Mouse (Mus musculus) testis, adult 2 months (tissue): ENCODE measurements at regions not wholly inside any gene's neighbourhood (a gene's known extent, or its start where the extent isn't known, plus 50 kb on each side); places are given as distances from the start of the nearest gene placed in this dataset.
A peak's percentile ranks its signal among the peaks of the same experiment; 100 is the strongest.

ENCODE experiments used
- H3K27ac ChIP-seq: fragments of 200-500 bp; 2 replicates; pipeline ENCODE4 v1.5.1; 2012; ENCODE audit warnings: low read depth, low read length; ENCODE audit not compliant: control insufficient read depth, insufficient read depth
- H3K27me3 ChIP-seq: fragments of 200-500 bp; 2 replicates; pipeline ENCODE4 v1.6.1; 2012; ENCODE audit warnings: mild to moderate bottlenecking, low read length, moderate library complexity; ENCODE audit not compliant: control insufficient read depth, insufficient read depth
- H3K36me3 ChIP-seq: fragments of 200-500 bp; 2 replicates; pipeline ENCODE4 v1.6.1; 2012; ENCODE audit warnings: mild to moderate bottlenecking, low read length; ENCODE audit not compliant: control insufficient read depth, insufficient read depth
- H3K4me1 ChIP-seq: fragments of 200-500 bp; 2 replicates; pipeline ENCODE4 v1.6.1; 2012; ENCODE audit warnings: low read length; ENCODE audit not compliant: control insufficient read depth, insufficient read depth
- H3K4me3 ChIP-seq: fragments of 200-500 bp; 2 replicates; pipeline ENCODE4 v1.5.1; 2012; ENCODE audit warnings: low read depth, mild to moderate bottlenecking, low read length, moderate library complexity, mixed read lengths; ENCODE audit not compliant: control insufficient read depth
- CTCF ChIP-seq: fragments of 200-500 bp; IDR thresholded peaks from 2 replicates; pipeline ENCODE4 v1.5.1; 2012; ENCODE audit warnings: low read depth, mild to moderate bottlenecking, inconsistent platforms, low read length, moderate library complexity; ENCODE audit not compliant: control insufficient read depth, insufficient read depth, insufficient replicate concordance
- POLR2A ChIP-seq: fragments of 200-500 bp; IDR thresholded peaks from 2 replicates; pipeline ENCODE4 v1.6.1; 2012; ENCODE audit warnings: low read depth, mild to moderate bottlenecking, inconsistent platforms, low read length, moderate library complexity; ENCODE audit not compliant: control insufficient read depth

DNA sequence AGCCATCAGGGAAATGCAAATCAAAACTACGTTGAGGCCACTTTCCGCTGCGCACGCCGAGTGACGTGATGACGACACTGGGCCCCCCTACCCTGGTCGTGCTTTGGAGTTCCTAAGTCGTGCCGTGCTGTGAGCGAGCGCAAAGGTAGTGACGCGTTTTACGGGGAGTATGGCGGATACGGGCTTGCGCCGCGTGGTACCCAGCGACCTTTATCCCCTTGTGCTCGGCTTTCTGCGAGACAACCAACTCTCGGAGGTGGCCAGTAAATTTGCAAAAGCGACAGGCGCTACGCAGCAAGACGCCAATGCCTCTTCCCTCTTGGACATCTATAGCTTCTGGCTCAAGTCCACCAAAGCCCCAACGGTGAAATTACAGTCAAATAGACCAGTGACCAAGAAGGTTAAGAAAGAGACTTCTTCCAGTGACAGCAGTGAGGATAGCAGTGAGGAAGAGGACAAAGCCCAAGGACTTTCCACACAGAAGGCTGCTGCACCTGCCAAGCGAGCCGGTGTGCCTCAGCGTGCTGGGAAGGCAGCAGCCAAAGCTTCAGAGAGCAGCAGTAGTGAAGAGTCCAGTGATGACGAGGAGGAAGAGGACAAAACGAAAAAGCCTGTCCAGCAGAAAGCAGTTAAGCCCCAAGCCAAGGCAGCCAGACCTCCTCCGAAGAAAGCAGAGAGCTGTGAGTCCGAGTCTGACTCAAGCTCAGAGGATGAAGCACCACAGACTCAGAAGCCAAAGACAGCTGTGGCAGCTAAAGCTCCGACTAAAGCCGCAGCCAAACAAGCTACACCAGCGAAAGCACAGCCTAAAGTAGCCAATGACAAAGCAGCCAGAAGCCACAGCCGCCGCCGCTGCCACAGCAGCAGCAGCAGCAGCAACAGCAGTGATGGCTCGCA, 123.3 kb upstream of the Agtr2 start:
- H3K27me3 ChIP-seq: no peaks in the 10 kb centered on the region
- no peaks in the 10 kb centered on the region for H3K36me3 ChIP-seq
- H3K4me1 ChIP-seq: peaks cover 9% of the 10 kb centered on the region; the same call in 1 of the 2 replicates
- no peak overlapping the region for H3K27ac ChIP-seq
- TF ChIP-seq POLR2A (no peak), CTCF (no peak)
- peak overlapping the region; percentile 43 for H3K4me3 ChIP-seq

DNA sequence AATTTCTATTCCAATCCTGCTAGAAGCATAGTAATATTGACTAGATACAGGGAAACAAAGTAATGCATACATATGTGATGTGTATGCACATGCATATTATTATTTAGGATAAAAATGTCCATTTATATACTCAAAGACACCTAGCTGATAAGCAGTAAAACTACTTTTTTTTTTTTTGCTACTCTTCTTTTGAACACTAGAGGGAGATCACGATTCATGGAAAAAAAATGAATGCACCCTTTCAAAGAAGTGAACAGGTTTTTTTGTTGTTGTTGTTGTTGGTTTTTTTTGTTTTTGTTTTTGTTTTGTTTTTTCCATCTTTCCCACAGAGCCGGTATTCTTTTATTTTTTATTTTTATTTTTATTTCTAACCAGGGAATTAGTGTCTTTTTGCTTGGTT, 99.1 kb upstream of the Agtr2 start:
- no peak overlapping the region for H3K4me3 ChIP-seq
- no peak overlapping the region for H3K27ac ChIP-seq
- TF ChIP-seq CTCF (no peak), POLR2A (no peak)

GRCm38 (mm10) chrX:21389992-21390391, 94.4 kb upstream of the Agtr2 start:
- no peak for TF ChIP-seq POLR2A
- Histone ChIP-seq H3K27ac (no peak overlapping the region), H3K4me1 (no peaks in the 10 kb centered on the region), H3K4me3 (no peak overlapping the region), H3K27me3 (no peaks in the 10 kb centered on the region), H3K36me3 (no peaks in the 10 kb centered on the region)

More for the DNA sequence above, 99.1 kb upstream of the Agtr2 start:
- H3K4me1 ChIP-seq: no peaks in the 10 kb centered on the region
- H3K36me3 ChIP-seq: no peaks in the 10 kb centered on the region
- no peaks in the 10 kb centered on the region for H3K27me3 ChIP-seq

DNA sequence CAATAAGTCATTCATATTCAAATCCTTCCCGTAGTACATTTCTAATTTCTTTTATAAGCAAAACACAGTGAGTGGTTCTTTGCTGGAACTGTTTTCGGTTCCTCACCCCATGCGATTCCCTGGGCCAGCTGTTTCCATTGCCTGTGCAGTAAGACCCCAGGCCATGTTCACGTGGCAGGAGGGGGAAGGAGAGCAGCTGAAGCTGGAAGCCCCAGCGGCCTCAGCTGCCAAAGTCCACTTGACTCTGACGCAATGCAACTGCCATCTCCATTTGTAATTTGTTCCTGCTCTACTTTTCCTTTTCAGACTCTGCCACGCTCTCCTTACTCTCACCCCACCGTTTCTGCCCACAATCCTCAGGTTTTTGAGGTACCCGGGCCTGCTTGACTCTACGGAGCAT, 91.1 kb upstream of the Agtr2 start:
- Histone ChIP-seq H3K36me3 (no peaks in the 10 kb centered on the region), H3K4me3 (no peak overlapping the region), H3K4me1 (no peaks in the 10 kb centered on the region), H3K27ac (no peak overlapping the region), H3K27me3 (no peaks in the 10 kb centered on the region)
- no peak for TF ChIP-seq CTCF

- Histone ChIP-seq H3K4me1 (no peaks in the 10 kb centered on the region), H3K27ac (no peak overlapping the region)
- TF ChIP-seq CTCF (no peak), POLR2A (no peak)
These were observed 59.5 kb upstream of the Agtr2 start for GRCm38 (mm10) chrX:21424797-21425196.

GRCm38 (mm10) chrX:21428081-21428480, 56.3 kb upstream of the Agtr2 start:
- Histone ChIP-seq H3K36me3 (no peaks in the 10 kb centered on the region), H3K27me3 (no peaks in the 10 kb centered on the region), H3K27ac (no peak overlapping the region), H3K4me3 (no peak overlapping the region), H3K4me1 (no peaks in the 10 kb centered on the region)
- no peak for TF ChIP-seq CTCF
- TF ChIP-seq POLR2A: no peak

More at GRCm38 (mm10) chrX:21424797-21425196, 59.5 kb upstream of the Agtr2 start:
- Histone ChIP-seq H3K4me3 (no peak overlapping the region), H3K36me3 (no peaks in the 10 kb centered on the region), H3K27me3 (no peaks in the 10 kb centered on the region)

DNA sequence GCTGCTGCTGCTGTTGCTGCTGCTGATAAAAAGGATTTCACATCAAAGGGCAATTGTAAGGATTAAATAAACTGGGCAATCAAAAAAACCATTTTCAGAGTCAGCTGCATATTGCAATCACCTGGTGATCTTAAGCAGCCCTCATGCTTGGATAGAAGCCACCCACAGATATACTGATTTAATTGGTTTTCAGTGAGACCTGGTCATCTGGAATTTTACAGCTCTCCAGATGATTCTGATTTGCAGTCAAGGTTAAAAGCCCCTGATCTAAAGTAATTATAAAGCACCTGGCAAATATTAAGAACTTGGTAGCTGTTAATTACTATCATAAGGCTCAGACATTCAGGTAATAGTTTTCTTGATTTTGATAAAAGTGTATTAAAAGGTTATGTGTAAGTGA, 50.8 kb upstream of the Agtr2 start:
- Histone ChIP-seq H3K27ac (no peak overlapping the region), H3K27me3 (no peaks in the 10 kb centered on the region), H3K4me1 (no peaks in the 10 kb centered on the region), H3K4me3 (no peak overlapping the region), H3K36me3 (no peaks in the 10 kb centered on the region)
- TF ChIP-seq CTCF: no peak
- TF ChIP-seq POLR2A: no peak
